Mouse (Mus musculus) liver (tissue): ENCODE data around the gene Zfp62.

ENCODE experiments used
- DNase-seq: peaks from one replicate; pipeline ENCODE4 v3.0.0-alpha.2; 2020; ENCODE audit warnings: mixed read lengths

Zfp62 gene

GRCm38 (mm10) chr11:49248974-49249700 is 46.0 kb downstream of the Zfp62 start:
- no peak for DNase-seq

GRCm38 (mm10) chr11:49249811-49250421 is 46.8 kb downstream of the Zfp62 start:
- DNase-seq: peak; percentile 49

- peak; percentile 94 for DNase-seq
Observed at GRCm38 (mm10) chr11:49250422-49251379, 47.6 kb downstream of the Zfp62 start.

GRCm38 (mm10) chr11:49251380-49251761 is 48.3 kb downstream of the Zfp62 start:
- DNase-seq: no peak

GRCm38 (mm10) chr11:49252048-49252447 is 49.0 kb downstream of the Zfp62 start:
- no peak for DNase-seq

- DNase-seq: no peak
Observed at GRCm38 (mm10) chr11:49253035-49253434, 49.9 kb downstream of the Zfp62 start.

GRCm38 (mm10) chr11:49259296-49259695 is 56.2 kb downstream of the Zfp62 start:
- DNase-seq: no peak

GRCm38 (mm10) chr11:49259829-49260228 is 56.7 kb downstream of the Zfp62 start:
- DNase-seq: no peak

- DNase-seq: no peak
Observed at GRCm38 (mm10) chr11:49260598-49261312, 57.7 kb downstream of the Zfp62 start.

- no peak for DNase-seq
Observed at GRCm38 (mm10) chr11:49261313-49261855, 58.3 kb downstream of the Zfp62 start.

GRCm38 (mm10) chr11:49262286-49262685 is 59.2 kb downstream of the Zfp62 start:
- no peak for DNase-seq

- no peak for DNase-seq
Observed at GRCm38 (mm10) chr11:49263149-49263548, 60.1 kb downstream of the Zfp62 start.

- no peak for DNase-seq
Observed at GRCm38 (mm10) chr11:49264081-49264480, 61.0 kb downstream of the Zfp62 start.

GRCm38 (mm10) chr11:49264622-49265021 is 61.5 kb downstream of the Zfp62 start:
- no peak for DNase-seq

- no peak for DNase-seq
Observed at GRCm38 (mm10) chr11:49265101-49265500, 62.0 kb downstream of the Zfp62 start.

GRCm38 (mm10) chr11:49266671-49267070 is 63.6 kb downstream of the Zfp62 start:
- no peak for DNase-seq

GRCm38 (mm10) chr11:49267316-49267715 is 64.2 kb downstream of the Zfp62 start:
- no peak for DNase-seq

GRCm38 (mm10) chr11:49267970-49268579 is 65.0 kb downstream of the Zfp62 start:
- DNase-seq: no peak
